Mouse (Mus musculus) cerebellum, adult 9-11 months (tissue): ENCODE results near the gene Ttc9c.

Source experiments
- DNase-seq: peaks from one replicate; pipeline ENCODE4 v3.0.0; 2022

The Ttc9c gene

GRCm38 (mm10) chr19:8773409-8773808 is 45.7 kb downstream of the Ttc9c start:
- peak; percentile 38 for DNase-seq

GRCm38 (mm10) chr19:8772996-8773395 is 46.1 kb downstream of the Ttc9c start:
- DNase-seq, result no peak

- peak; percentile 81 for DNase-seq
Measured at GRCm38 (mm10) chr19:8770567-8771270, 48.4 kb downstream of the Ttc9c start, which contains the start of gene Tmem223. Tmem223 (plus strand) TSS chr19:8770996.

GRCm38 (mm10) chr19:8765562-8765961 is 53.6 kb downstream of the Ttc9c start:
- DNase-seq, result no peak

GRCm38 (mm10) chr19:8763276-8763675 is 55.9 kb downstream of the Ttc9c start:
- no peak for DNase-seq

- no peak for DNase-seq
Measured at GRCm38 (mm10) chr19:8760757-8761156, 58.4 kb downstream of the Ttc9c start.
